Mouse (Mus musculus): Measurements from ENCODE around the gene Plek.
"Not testable (repeated sequence)": the region's sequence is repeated elsewhere in the genome, so short reads cannot be mapped to it uniquely, and the experiment has no call there.

Gene Plek

DNA sequence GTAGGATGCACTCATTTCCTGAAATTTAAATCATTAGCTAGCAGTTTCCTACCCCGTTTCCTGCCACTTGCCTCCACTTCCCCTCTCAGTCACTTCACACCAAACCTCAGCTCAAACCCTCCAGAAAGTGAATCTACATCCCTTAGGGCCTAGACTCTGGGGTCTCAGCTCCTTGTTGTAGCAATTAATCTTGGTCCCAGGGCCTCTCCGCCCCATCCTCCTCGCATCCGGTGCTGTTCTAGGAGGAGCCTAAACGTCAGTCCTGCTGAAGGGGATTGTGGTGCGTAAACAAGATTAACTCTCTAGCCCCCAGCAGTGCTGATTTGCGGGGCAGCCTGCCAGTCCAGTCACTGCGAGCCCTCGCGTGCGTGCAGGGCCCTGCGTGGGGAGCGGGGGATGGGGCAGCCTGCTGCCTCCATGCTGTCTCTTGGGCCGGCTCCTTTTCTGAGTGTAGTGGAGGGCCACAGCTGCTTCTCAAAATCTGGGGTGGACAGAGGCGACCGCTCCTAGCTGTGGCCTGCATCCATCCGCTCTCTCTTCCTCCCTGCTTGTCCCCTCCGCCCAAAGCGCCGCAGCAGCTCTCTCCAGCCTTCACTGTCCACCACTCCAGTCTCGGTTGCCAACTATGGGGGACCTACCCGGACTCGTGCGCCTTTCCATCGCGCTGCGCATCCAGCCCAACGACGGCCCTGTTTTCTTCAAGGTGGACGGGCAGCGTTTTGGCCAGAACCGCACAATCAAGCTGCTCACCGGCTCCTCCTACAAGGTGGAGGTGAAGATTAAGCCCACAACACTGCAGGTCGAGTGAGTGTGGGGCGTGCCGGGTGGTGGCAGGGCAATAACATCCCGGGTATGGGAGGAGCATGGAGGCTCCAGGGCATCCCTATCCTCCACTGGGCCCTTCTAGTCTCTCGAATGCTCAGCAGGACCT is at the start of gene Plek, which contains the start of gene Cnrip1:
Plek (minus strand) TSS at position 837 of the 931 bp plus-strand sequence.
Cnrip1 (plus strand) TSS at position 42 of the 931 bp plus-strand sequence.
- DNase-seq (ENCODE audit: inconsistent ontology term), result peak; percentile 75

DNA sequence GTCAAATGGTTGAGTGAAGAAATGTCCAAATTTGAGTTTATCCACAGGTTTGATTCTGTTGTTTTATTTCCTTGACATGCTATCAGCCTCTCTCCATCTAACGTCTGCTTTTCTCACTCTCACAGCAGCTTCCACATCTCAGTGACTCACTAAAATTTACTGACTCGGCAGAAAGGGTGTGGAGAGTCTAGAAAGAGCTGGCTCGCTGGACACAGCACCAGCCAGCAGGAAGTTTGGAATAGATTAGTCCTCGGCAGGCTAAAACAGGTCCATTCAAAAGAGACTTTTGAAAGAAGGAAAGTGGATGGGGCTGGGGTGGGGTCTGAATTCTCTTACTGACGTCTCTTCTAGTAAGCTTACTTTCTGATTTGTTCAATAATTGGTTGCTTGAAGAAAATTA is 33.9 kb upstream of the Plek start:
- DNase-seq (ENCODE audit: inconsistent ontology term), result peak; percentile 71

DNA sequence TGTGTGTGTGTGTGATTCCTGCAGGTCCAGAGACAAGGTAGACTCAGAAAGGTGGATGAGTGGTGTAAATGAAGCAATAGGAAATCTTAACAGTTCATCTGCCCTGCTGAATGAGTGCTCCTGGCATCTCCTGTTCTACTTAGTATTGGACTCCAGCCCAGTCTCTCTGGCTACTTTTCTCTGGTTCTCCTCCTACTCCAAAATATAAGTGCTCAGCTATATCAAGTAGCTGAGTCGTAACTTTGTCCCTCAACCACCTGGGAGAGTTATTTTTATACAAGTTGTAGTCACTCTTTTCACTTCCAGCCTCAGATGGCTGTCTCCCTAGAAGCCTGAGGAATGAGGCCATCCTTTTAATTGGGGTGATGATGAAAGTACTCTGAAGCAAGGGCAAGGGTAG is 31.7 kb upstream of the Plek start:
- peak; percentile 81 for DNase-seq (ENCODE audit: inconsistent ontology term)

DNA sequence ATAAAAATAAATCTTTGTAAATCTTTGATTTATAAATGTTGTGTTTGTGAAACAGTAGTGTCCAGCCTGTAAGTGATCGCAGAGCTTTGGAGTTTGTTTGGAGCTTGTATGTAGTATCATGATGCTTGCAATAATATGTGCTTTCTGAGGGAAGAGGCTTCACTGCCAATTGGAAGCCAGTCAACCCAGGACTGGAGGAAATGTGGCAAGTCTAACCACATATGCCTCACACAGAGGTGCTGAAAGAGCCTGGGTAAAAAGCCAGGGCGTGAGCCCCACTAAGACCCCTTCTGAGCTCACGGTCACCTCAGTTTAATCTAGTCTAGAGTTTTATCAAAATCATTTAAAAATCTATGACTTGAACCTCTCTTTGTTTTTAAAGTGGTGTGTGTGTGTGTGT is 31.3 kb upstream of the Plek start:
- DNase-seq (ENCODE audit: inconsistent ontology term), result peak; percentile 24

DNA sequence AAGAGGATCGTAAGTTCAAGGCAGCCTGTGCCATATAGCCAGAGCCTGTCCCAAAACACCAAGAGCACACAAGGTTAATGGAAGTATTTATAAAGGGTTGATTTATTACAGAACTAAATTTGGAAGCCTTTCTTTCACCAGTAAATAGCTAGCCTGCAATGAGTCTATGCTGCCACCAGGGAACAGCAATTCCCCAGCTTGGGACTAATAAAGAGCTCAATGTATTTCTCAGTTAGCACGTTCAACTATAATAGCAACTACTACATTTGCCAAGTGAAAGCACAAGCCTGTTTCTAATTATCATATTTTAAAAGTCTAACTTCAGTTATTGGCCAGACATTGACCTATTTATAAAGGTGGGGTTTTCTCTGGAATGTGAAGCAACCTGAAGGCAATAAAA is 30.8 kb upstream of the Plek start:
- peak; percentile 58 for DNase-seq (ENCODE audit: inconsistent ontology term)

DNA sequence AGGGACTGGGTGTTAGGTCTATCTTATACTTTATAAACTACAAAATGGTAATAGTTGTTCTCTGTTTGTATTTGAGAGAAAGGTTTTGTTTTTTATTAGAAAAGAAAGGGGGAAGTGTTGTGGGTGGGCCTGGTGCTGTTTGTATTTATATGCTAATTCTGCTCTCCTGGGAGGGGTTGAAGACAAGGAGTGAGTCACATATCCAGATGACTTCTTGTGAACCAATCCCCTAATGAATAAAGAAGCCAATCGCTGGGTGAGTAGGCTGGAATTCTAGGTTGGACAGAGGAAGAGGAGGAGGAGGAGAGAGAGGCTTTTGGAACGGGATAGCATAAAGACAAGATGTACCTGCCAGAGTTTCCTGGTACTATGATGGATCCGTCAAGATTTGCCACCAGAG is 29.9 kb upstream of the Plek start:
- no peak for DNase-seq (ENCODE audit: inconsistent ontology term)

DNA sequence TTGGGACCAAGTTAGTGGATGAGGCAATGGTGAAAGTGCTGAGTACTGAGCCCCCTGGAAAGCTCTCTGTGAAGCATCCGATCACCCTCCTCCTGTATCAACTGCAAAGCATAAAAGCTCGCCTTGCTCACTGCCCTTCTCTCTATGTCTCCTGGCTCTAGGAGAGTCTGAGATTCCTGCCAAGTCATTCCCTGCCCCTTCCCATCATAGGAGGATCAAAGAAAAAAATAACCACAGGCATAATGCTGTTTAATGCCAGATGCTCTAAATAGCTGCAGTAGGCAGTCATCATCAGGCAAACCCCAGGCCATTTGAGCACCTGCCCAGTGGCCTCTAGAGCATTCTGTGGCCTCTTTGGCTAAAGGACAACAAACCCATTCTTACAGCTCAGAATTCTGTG is 23.5 kb upstream of the Plek start:
- DNase-seq (ENCODE audit: inconsistent ontology term), result peak; percentile 90

DNA sequence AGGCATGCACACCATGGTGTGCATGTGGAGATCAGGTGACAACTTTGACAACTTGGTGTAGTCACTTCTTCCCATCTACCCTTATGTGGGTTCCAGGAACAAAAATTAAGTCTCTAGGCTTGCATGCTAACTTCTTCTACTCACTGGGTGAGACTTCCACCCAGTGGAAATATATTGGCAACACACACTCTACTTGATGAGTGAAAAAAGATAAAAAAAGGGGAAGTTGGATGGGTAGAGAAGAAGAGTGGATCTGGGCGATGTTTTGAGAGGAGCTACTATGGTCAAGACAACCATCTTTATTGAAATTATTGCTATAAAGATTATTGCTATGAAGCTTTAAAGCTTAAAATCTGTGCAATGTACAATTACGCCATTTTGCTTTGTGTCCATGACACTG is 17.2 kb upstream of the Plek start:
- not testable (repeated sequence) for DNase-seq (ENCODE audit: inconsistent ontology term)

DNA sequence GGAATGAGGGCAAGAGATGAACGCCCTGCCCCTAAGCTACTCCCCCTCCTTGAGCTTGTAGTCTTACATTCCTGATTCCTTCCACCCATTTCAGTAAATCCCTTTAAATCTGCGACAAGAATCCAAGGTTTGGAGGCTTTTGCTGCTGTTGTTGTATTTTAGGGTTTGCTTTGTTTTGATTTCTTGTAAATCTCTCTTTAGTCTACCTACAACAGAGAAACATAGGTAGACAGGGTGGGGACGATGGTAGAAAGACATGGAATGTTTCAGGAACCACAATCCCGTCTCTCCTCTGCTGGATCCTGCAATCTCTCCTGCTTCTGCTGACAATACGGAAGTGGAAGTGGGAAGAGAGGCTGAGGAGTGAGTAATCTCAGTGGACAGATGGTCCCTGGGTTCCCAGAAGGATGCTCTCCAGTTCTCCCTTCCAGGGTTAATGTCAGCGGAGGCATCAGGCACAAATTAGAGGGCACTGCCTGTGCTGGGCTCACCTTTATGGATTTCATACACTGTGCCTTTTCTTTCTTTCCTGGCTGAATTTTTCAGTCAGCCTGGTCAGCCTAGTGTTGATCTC is 382 bp upstream of the Plek start:
- DNase-seq (ENCODE audit: inconsistent ontology term), result peak; percentile 52

DNA sequence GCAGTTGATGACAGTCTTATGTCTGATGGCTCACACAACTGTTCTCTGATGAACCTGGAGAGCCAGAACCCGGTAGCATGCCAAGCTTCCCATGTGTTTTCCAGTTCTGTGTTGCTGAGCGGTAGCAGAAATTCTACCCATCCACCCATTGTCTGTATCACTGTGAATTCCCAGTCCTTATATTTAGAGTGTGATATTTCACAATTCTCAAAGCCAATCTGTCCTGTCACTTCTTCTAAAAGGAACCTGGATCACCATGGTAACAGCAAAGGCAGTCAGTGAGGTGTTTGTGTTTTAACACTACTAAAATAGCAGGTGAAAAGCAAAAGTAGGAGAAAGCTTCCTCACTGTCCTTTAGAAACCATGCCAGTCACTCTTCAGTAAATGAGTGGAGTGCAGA is 6.4 kb downstream of the Plek start:
- no peak for DNase-seq (ENCODE audit: inconsistent ontology term)

DNA sequence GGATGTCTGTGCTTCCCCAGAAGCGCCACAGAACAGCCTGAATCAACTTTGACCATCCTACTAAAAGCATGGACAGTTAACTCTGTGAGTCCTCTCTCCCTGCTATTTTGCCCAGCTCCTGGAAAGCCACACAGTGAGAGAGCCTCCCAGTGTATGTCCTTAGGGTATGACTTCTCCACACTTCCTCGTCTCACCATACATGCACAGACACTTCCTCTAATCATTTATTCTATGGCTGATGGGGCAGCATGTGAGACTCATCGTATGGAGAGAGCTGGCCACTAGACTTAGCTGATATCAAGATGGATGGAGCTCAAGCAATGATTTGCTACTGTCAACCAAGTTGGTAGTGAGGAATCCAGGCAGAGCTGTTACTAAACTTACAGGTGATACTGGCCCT is 28.2 kb downstream of the Plek start:
- no peak for DNase-seq (ENCODE audit: inconsistent ontology term)

DNA sequence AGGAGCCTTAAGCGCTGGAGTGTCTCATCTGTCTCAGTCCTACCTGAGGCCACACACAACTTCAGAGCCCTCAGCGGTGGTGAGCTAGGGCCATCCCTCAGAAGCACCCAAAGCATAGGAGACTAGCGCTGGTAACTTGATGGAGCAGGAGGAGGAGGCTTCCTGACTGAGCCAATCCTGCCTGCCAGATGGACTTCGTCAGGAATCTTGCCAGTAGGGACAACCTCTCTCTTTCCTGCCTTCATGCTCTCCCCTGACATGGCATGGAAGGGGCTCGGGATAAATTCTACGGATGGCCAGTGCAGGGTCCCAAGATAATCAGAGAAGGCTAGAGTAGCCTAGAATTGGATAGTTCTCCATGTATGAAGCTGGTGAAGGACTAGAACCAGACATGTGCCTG is 29.0 kb downstream of the Plek start:
- DNase-seq (ENCODE audit: inconsistent ontology term), result no peak

DNA sequence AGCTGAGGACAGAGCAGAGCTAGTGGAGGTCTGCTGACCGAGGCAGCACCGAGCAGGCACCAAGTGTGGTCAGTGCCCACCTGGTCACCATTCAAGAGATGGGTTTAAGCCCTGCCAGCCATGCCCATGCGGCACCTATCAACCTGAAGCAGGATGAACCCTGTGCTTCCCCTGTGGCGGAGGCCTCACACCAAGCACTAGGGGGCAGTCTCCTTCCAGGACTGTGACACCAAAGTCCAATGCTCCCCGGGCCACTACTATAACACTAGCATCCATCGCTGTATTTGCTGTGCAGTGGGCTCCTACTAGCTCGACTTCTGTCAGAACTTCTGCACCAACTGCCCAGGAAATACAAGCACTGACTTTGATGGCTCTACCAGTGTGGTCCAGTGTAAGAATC is 32.9 kb downstream of the Plek start:
- DNase-seq (ENCODE audit: inconsistent ontology term), result no peak

DNA sequence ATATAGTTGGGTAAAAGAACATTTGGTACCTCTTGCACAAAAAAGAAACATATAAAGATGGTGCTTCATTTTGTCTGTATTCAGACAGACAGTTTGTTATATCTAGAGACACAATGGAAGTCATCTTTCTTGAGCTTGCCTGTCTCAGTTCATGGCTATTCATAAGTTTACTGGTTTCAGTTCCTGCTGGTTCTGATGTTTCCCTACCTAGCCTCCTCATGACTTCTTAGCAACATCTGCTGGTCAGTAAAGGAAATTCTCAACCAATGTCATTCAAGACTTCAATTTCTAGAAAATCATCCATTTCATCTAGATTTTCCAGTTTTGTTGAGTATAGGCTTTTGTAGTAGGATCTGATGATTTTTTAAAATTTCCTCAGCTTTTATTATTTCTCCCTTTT is 39.2 kb downstream of the Plek start:
- DNase-seq (ENCODE audit: inconsistent ontology term), result no peak

DNA sequence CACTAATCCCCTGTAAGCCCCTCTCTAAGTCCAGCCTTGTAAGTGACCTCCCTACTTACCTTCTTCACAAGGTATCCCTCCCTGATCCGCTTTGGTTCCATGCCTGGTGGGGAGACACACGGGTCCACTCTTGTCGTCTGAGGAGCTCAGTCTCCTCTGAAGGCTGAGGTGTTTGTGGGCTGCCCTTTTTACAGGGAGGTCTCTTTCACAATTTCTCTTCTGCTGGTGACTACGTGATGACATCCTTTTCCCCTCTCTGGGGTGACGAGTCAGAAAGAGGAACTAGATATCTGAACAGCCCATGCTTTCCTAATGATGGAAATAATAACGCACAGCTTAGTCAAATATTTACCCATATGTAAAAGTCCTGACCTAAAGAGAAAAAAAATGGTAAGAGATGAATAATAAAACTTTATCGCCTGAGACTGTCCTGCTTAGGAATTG is 43.7 kb downstream of the Plek start:
- no peak for DNase-seq (ENCODE audit: inconsistent ontology term)

DNA sequence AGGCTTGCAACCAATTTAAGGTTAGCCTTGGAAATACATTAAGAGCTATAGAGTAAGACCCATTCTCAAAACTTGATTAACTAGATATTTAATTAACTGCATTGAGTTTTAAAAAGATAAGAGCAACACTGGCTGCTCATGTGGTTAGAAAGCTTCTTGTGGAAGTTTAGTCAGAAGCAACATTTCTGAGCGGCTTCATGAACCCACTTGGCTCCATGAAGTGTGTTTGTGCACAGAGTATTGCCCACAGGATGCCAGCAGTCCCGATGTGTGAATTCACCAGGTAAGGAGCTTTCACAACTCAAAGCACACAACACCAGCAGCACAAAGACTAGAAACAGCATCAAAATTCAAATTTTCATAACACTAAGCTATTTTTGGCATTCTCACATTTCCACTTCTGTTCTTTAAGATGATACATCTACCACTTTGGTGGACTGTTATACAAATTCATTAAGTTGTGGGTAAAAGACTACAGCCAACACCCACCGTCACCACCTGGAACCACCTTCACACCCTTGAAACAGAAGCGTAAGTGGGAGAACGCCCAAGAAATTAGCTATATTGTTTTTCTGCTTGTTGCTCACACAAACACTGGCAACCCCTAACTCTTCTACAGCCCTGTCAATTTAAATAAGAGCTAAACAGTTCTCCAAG is 44.5 kb downstream of the Plek start:
- no peak for DNase-seq (ENCODE audit: inconsistent ontology term)

DNA sequence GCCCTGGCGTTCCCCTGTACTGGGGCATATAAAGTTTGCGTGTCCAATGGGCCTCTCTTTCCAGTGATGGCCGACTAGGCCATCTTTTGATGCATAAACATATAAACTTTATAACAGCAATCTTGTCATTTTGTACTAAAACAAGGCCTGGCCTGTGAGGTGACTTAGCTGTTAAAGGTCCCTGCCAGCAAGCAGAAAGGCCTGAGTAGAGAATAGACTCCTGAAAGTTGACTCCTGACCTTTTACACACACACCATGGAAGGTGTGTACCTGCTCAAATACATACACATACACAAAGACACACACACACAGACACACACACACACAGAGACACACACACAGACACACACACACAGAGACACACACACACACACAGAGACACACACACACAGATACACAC is 45.7 kb downstream of the Plek start:
- DNase-seq (ENCODE audit: inconsistent ontology term), result not testable (repeated sequence)

DNA sequence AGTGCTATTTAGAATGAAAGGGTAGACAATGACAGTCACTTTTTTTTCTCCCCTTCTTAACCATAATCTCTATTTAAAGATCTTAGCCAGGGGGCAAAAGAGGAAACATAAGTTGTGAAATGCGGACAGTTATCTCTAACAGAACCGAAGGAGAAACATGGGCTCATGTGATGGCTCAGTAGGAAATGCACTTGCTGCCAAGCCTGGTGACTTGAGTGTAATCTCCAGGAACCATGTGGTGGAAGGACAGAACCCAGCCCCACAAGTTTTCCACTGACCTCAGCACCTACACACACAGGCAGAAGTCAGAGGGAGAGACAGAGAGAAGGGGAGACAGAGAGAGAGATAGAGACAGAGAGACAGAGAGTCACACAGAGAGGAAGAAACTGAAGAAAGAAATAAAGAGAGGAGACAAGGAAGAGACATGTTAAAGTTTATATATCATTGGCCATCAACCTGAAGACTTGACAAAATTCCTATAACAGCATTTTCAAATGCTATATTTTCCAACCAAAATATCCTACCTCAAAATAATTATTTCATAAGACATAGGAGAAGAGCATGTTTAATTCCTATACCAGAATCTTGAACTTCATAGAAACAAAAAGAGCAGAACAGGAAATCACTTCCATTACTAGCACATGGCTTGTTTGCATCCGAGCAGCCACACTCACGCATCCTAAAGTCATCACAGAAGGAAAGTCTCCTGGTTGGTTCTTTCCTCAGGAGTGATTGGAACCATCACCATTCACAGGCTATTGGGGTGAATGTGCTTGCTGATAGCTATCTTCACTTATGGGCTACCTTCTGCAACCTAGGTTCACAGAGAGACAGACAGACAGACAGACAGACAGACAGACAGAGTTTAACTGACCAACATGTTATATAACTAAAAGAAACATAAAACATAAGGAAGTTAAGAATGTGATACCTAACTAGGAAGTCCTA is 47.0 kb downstream of the Plek start:
- no peak for DNase-seq (ENCODE audit: inconsistent ontology term)

DNA sequence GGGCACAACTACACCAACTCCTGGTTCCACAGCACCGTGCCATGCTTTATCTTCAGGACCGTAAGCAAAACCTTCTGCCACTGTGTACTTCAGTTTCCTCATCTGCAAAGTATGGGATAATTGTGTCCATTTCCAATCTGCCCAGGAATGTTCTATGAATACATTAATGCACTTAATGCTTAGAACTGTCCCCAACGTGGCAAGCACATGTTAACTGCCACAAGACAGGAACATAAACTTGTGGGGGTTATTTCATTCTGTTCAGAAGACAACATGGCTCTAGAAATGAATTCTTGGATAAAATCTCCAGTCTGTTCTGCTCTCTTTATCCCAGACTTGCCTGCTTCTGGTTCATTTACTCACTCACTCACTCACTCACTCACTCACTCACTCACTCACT is 48.4 kb downstream of the Plek start:
- no peak for DNase-seq (ENCODE audit: inconsistent ontology term)

DNA sequence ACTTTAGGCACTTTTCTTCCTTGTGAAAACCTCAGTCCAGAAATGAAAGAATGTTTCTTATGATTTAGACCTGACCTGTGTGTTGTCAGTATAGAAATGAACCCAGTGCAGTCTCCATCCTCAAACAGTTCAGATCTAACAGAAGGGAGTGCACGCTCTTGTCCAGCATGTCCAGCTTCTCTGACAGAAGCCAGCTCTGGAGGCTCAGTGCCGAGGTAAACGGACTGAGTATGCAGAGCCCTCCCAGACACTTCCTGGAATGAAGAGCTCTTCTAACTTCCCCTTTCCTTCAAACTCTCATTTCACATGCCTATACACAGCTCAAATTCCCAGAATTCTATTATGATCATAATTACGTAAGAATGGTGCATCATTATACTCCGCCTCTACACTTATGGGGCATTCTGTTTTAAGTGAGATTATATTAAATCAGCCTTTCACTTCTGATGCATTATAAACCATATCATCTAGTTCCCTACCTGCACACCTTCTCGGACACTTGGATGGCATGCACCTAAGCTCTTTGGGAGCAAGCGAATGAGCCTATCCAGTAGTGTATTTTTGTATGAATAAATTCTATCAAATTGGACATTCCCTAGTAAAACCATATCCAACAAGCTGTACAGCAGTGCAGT is 49.3 kb downstream of the Plek start:
- DNase-seq (ENCODE audit: inconsistent ontology term), result no peak

Data from Muller cell, postnatal 12 days (primary cell).